Mouse (Mus musculus): Measurements from ENCODE around the gene Rin1.

The Rin1 gene

GRCm38 (mm10) chr19:5045531-5045930, 4.8 kb upstream of the Rin1 start:
- DNase-seq = no peak

- DNase-seq = no peak
These were observed 1.9 kb upstream of the Rin1 start for GRCm38 (mm10) chr19:5048138-5049056.

- DNase-seq = no peak
These were observed 956 bp upstream of the Rin1 start for GRCm38 (mm10) chr19:5049325-5049724.

- DNase-seq = no peak
These were observed 750 bp downstream of the Rin1 start for GRCm38 (mm10) chr19:5051031-5051430.

- DNase-seq = no peak
These were observed 1.2 kb downstream of the Rin1 start for GRCm38 (mm10) chr19:5051515-5051914.

GRCm38 (mm10) chr19:5052166-5052822, 2.0 kb downstream of the Rin1 start:
- DNase-seq = peak; percentile 34 to 45

- DNase-seq = peak; percentile 60 to 75
These were observed 2.6 kb downstream of the Rin1 start for GRCm38 (mm10) chr19:5052853-5053252.

- DNase-seq = peak; percentile 64 to 80
These were observed 3.6 kb downstream of the Rin1 start for GRCm38 (mm10) chr19:5053909-5054308.

GRCm38 (mm10) chr19:5056251-5056650, 6.0 kb downstream of the Rin1 start:
- no peak for DNase-seq

- no peak for DNase-seq
These were observed 7.8 kb downstream of the Rin1 start for GRCm38 (mm10) chr19:5057876-5058775.

GRCm38 (mm10) chr19:5058801-5059771, 8.8 kb downstream of the Rin1 start:
- no peak for DNase-seq

GRCm38 (mm10) chr19:5060365-5061330, 10.4 kb downstream of the Rin1 start:
- no peak for DNase-seq

- DNase-seq = no peak
These were observed 11.8 kb downstream of the Rin1 start for GRCm38 (mm10) chr19:5062041-5062440.

GRCm38 (mm10) chr19:5062446-5062845, 12.2 kb downstream of the Rin1 start:
- DNase-seq = no peak

- DNase-seq = no peak
These were observed 14.8 kb downstream of the Rin1 start for GRCm38 (mm10) chr19:5065104-5065503.

GRCm38 (mm10) chr19:5067040-5067799, 16.9 kb downstream of the Rin1 start:
- no peak for DNase-seq

- no peak for DNase-seq
These were observed 17.7 kb downstream of the Rin1 start, which contains the start of gene Cd248 for GRCm38 (mm10) chr19:5067867-5068569. Gene Cd248 (plus strand): TSS chr19:5068078.

- DNase-seq = no peak
These were observed 18.4 kb downstream of the Rin1 start for GRCm38 (mm10) chr19:5068570-5069234.
